Mouse (Mus musculus): ENCODE measurements around the gene Cdon. TPM values are rescaled to one million over a fixed set of nuclear protein-coding genes. Genes with fewer than 3 reads are reported as not detected.

Cdon gene
- polyA plus RNA-seq, 1 experiment from 2014 or later = 0.51 TPM

DNA sequence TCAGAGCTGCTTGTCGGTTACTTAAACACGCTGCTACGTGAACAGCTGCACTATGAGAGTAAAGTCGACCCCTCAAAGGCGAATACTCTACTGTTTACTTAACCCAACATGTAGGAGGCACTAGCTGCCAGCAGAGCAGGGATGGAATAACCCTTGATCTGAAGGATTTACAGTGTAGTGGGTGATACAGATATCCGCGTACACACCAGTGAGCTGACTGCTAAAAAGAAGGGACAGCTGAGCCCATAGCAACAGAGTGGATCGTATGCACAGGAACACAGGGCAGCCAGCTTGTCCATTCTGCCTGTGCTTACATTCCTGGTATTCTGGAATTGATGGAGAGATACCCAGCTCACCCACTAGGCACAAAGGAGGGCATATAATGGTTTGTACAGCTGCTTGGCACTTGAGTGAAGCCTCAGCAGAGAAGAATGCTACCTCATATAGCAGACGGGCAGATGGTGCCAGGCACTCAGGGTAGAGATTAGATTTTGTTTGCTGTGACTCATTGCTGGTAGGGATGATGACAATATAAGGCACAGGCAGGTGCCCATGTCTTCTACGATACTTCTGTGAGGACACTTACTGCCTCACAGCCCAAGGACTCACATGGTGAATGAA is 53.3 kb downstream of the Cdon start:
- no peak overlapping the region for H3K27ac ChIP-seq (replicated peaks)
- H3K27me3 ChIP-seq = no peaks in the 10 kb centered on the region
- H3K9me3 ChIP-seq (replicated peaks) = no peaks in the 10 kb centered on the region
- WGBS (ENCODE audit: insufficient replicate concordance) = 68% methylated on average over 10 of the region's 10 CpGs
- H3K4me2 ChIP-seq = no peak overlapping the region
- no peak overlapping the region for H3K4me3 ChIP-seq (replicated peaks)
- H3K4me1 ChIP-seq (replicated peaks) = no peaks in the 10 kb centered on the region
- H3K36me3 ChIP-seq (replicated peaks) = no peaks in the 10 kb centered on the region
- ATAC-seq (ENCODE audit: insufficient read depth) = no peak
- no peak overlapping the region for H3K9ac ChIP-seq

DNA sequence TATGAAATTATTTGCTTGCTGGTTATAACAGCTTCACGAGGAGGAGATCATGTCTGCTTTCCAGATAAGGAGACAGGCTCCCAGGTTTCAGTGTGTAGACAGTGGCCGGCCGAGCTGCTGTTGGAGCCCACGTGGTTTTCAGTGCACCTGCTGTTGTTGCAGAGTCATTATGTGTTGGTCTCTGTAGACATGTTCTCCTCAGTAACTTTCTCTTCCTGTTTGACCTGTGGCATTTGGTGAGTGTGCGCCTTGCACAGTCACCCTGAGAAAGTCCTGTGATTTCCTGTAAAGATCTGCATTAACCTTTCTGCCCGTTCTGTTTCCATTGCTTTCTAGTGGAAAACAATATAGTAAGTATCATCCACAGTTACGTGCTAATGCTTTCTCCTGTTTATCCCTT is 54.5 kb downstream of the Cdon start:
- H3K27me3 ChIP-seq = no peaks in the 10 kb centered on the region
- no peak for ATAC-seq (ENCODE audit: insufficient read depth)
- H3K36me3 ChIP-seq (replicated peaks) = no peaks in the 10 kb centered on the region
- no peak overlapping the region for H3K4me3 ChIP-seq (replicated peaks)
- WGBS (ENCODE audit: insufficient replicate concordance) = 35% methylated on average over 7 of the region's 7 CpGs
- H3K4me1 ChIP-seq (replicated peaks) = no peaks in the 10 kb centered on the region
- H3K4me2 ChIP-seq = no peak overlapping the region
- H3K9ac ChIP-seq = no peak overlapping the region
- H3K9me3 ChIP-seq (replicated peaks) = no peaks in the 10 kb centered on the region
- H3K27ac ChIP-seq (replicated peaks) = no peak overlapping the region

DNA sequence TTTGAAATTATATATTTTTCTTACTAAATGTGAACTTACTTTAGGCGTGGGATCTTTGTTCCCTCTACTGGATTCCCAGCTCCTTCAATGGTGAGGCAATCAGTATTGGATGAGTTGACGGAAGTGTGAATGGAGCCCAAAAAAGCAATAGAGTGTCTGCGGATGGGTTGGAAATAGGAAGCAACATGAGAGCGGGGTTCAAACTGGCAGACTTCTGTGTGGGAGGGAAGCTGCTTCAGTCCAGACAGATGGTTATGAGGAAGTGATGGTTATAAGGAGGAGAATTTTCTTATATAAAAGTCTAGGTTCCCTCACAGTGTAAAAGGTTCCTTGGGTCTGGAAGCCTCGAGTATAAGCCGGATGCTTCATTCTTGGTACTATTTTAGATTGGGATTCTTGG is 58.5 kb downstream of the Cdon start:
- Histone ChIP-seq H3K9ac (no peak overlapping the region), H3K4me3 (replicated peaks) (no peak overlapping the region), H3K36me3 (replicated peaks) (no peaks in the 10 kb centered on the region), H3K27me3 (no peaks in the 10 kb centered on the region), H3K9me3 (replicated peaks) (no peaks in the 10 kb centered on the region), H3K27ac (replicated peaks) (no peak overlapping the region), H3K4me2 (no peak overlapping the region), H3K4me1 (replicated peaks) (no peaks in the 10 kb centered on the region)
- 73% methylated on average over 6 of the region's 6 CpGs for WGBS (ENCODE audit: insufficient replicate concordance)
- ATAC-seq (ENCODE audit: insufficient read depth) = no peak

DNA sequence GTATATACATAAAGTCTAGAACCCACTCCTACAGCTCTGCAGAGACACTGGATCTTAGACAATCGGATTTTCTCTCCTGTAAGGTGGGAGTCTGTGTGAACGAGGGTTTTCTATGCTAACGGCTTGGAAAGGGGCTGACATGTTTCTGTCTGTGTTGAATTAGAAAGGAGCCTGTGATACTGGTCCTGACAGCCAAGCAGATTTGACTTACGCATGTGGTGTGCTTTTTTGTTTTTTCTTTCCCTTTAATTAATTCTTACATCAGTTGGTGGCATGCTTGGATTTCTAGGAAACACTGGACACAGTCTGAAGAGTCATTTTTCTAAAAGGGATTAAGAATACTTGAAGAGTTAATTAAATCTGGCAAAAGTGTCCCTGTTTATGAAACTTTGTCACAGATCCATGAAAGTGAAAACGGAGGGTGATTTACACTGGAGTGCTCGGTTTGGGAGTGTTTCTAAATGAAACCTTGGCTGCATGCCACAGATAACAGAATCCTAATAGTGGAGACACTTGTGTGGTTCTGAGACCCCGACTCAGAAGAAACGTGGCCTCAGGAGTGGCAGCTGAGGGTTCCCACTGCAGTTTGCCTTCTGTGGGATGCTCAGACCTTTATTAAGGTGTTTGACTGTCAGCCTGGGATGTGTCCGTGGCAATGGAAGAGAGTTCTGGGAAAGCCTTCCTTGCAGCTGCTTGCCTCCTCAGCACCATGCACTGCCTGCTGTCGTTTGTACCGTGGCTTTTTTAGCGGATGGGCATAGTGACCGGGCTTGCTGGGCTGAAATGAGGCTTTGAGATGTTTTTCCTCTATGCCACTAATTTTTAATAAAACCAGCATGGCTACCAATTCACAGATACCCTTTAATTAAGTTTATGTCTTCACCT is 61.3 kb downstream of the Cdon start:
- ATAC-seq (ENCODE audit: insufficient read depth) = no peak
- 65% methylated on average over 13 of the region's 13 CpGs for WGBS (ENCODE audit: insufficient replicate concordance)
- no peak overlapping the region for H3K4me2 ChIP-seq

DNA sequence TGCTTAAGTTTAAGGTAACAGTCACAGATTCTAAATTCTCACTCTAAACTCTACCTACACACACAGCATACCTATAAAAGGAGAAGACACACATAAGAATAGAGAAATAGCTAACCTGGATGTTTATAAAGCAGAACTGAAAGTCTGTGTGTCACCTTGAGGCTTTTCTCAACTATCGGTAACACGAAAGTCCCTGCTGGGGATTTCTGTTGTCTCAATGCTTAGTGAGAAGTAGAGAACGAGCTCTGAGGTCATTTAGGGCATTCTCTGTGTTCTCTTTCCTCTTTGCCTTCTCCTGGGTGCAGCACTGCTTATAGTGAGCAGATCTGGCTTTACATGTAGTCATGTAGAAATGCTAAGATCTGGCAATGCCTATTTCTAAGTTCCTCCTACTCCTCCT is 63.0 kb downstream of the Cdon start:
- H3K4me1 ChIP-seq (replicated peaks) = no peaks in the 10 kb centered on the region
- H3K27ac ChIP-seq (replicated peaks) = no peak overlapping the region
- ATAC-seq (ENCODE audit: insufficient read depth) = no peak
- no peaks in the 10 kb centered on the region for H3K36me3 ChIP-seq (replicated peaks)
- H3K9ac ChIP-seq = no peak overlapping the region
- WGBS (ENCODE audit: insufficient replicate concordance) = 62% methylated on average over 3 of the region's 3 CpGs
- no peak overlapping the region for H3K4me2 ChIP-seq
- H3K9me3 ChIP-seq (replicated peaks) = no peaks in the 10 kb centered on the region
- no peaks in the 10 kb centered on the region for H3K27me3 ChIP-seq
- H3K4me3 ChIP-seq (replicated peaks) = no peak overlapping the region

More for the DNA sequence above, 61.3 kb downstream of the Cdon start:
- no peak overlapping the region for H3K27ac ChIP-seq (replicated peaks)
- no peaks in the 10 kb centered on the region for H3K9me3 ChIP-seq (replicated peaks)
- no peaks in the 10 kb centered on the region for H3K4me1 ChIP-seq (replicated peaks)
- no peak overlapping the region for H3K4me3 ChIP-seq (replicated peaks)
- no peak overlapping the region for H3K9ac ChIP-seq
- no peaks in the 10 kb centered on the region for H3K27me3 ChIP-seq
- H3K36me3 ChIP-seq (replicated peaks) = no peaks in the 10 kb centered on the region

DNA sequence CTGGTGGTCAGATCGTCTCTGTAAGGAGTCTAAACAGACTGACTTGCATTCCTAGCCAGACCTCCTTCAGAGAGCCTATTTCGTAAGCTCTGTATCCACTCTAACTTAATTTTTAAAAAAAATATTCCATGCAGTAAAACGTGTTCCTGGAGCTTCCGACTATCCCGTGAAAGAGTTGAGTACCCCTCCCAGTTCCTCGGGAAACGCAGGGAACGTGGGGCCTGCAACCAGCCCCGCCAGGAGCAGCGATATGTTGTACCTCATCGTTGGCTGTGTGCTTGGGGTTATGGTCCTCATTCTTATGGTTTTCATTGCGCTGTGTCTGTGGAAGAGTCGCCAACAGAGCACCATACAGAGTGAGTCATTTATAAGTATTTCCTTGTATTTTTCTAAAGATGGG is 65.7 kb downstream of the Cdon start:
- Histone ChIP-seq H3K27ac (replicated peaks) (no peak overlapping the region), H3K4me3 (replicated peaks) (no peak overlapping the region), H3K9me3 (replicated peaks) (no peaks in the 10 kb centered on the region), H3K4me1 (replicated peaks) (no peaks in the 10 kb centered on the region), H3K27me3 (no peaks in the 10 kb centered on the region), H3K4me2 (no peak overlapping the region), H3K9ac (no peak overlapping the region), H3K36me3 (replicated peaks) (no peaks in the 10 kb centered on the region)
- ATAC-seq (ENCODE audit: insufficient read depth) = no peak
- 75% methylated on average over 13 of the region's 13 CpGs for WGBS (ENCODE audit: insufficient replicate concordance)

DNA sequence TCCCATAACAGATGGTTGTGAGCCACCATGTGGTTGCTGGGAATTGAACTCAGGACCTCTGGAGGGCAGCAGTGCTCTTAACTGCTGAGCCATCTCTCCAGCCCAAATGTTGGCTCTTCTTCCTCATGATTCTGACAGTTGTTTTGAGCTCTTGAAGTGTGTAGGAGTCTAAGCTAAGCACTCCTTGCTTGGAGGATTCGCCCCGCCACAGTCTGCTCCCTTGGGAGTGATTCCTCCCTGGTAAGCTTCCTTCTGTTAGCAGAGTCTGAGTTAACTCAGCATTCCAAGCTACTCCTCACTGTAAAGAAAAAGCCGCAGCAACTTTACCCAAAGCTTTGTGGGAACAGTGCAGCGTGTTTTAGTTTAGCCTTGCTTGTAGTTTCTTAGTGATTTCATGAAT is 67.6 kb downstream of the Cdon start:
- Histone ChIP-seq H3K4me3 (replicated peaks) (no peak overlapping the region), H3K4me1 (replicated peaks) (no peaks in the 10 kb centered on the region), H3K9ac (no peak overlapping the region), H3K9me3 (replicated peaks) (no peaks in the 10 kb centered on the region), H3K27me3 (no peaks in the 10 kb centered on the region), H3K27ac (replicated peaks) (no peak overlapping the region), H3K36me3 (replicated peaks) (no peaks in the 10 kb centered on the region), H3K4me2 (no peak overlapping the region)
- 76% methylated on average over 4 of the region's 4 CpGs for WGBS (ENCODE audit: insufficient replicate concordance)
- ATAC-seq (ENCODE audit: insufficient read depth) = no peak

DNA sequence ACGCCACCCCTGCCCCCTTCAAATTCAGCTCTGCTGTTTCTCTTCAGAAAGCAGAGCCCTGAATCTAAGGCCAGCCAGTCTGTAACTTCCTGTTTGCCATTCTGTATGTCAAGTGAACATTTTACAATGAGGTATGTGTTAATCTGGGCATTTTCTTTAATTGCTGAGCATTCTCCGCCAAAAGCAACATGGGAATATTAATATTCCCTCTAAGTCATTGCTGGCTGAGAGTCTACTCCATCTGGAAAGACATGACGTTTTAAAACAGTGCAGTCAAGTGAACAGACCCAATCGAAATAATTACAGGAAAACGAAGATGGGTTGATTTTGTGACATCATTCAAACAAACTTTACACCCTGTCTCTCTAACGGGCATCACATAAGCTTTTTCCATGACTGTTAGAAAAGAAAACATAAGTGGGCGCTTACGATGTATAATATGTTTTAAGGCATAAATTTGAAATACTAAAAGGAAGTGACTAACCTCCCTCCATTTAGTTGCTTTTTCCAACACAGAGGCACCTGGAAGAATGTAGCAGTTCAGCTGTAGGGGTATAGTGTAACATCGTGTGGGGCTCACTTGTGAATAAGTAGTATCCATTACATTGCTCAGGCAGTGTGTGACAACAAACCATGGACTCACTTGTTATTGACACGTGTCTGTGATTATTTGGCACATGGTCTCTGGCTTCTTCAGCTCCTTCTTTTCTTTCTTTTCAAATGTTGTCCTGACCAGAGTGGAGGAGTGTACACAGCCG is 70.4 kb downstream of the Cdon start:
- H3K36me3 ChIP-seq (replicated peaks) = no peaks in the 10 kb centered on the region
- no peak overlapping the region for H3K4me2 ChIP-seq
- H3K27ac ChIP-seq (replicated peaks) = no peak overlapping the region
- H3K27me3 ChIP-seq = no peaks in the 10 kb centered on the region
- 62% methylated on average over 11 of the region's 11 CpGs for WGBS (ENCODE audit: insufficient replicate concordance)
- H3K4me3 ChIP-seq (replicated peaks) = no peak overlapping the region
- H3K9me3 ChIP-seq (replicated peaks) = no peaks in the 10 kb centered on the region
- no peak for ATAC-seq (ENCODE audit: insufficient read depth)
- no peaks in the 10 kb centered on the region for H3K4me1 ChIP-seq (replicated peaks)
- H3K9ac ChIP-seq = no peak overlapping the region

DNA sequence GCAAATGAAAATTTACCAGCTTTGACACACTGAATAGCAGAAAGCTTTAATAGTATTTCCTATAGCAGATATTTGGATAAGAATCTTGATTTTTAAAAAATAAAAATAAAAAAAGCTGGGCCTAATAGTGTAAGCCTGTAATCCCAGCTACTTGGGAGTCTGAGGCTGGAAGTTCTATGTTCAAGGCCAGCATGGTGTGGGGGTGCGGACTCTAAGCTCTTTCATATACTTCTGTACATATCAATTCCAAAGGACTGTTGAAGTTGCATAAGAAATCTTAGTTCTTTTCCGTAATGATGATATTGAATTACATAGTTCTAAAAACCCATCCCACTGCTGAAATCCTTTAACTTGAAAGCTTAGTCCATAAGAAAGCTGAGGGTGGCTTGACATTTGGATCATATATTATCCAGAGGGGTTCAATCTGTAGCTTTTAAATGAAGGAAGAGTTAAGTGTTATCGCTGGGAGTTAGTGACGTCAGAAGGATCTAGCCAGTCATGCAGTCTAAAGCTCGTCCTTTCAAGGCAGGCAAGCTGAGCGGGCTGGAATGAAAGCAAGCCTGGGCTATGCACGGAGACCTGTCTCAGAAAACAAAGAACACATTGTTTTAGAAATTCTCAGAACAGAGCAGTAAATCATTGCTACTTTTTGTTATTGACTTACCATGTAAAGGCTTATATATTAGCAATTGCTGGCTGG is 72.3 kb downstream of the Cdon start:
- no peak for ATAC-seq (ENCODE audit: insufficient read depth)
- Histone ChIP-seq H3K36me3 (replicated peaks) (no peaks in the 10 kb centered on the region), H3K9ac (no peak overlapping the region), H3K4me1 (replicated peaks) (no peaks in the 10 kb centered on the region), H3K9me3 (replicated peaks) (no peaks in the 10 kb centered on the region), H3K27me3 (no peaks in the 10 kb centered on the region), H3K4me2 (no peak overlapping the region), H3K4me3 (replicated peaks) (no peak overlapping the region), H3K27ac (replicated peaks) (no peak overlapping the region)
- 67% methylated on average over 7 of the region's 7 CpGs for WGBS (ENCODE audit: insufficient replicate concordance)

DNA sequence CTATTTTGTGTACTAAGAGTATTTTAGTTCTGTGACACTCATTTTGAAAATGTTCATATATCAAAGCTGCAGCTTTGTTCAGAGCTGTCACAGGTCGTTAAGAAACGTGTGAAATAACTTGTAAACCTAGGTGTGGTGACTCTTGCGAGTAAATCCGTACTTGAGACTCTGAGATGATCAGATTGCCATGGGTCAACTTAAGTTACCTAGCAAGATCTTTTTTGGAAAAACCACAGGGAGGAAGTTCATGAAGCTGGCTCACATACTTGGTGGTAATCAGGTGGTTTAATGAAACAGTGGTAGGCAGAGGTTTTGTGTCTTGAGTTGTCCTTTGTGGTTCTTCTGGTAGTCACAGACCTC is 72.8 kb downstream of the Cdon start:
- Histone ChIP-seq H3K27me3 (no peaks in the 10 kb centered on the region), H3K36me3 (replicated peaks) (no peaks in the 10 kb centered on the region), H3K4me3 (replicated peaks) (no peak overlapping the region), H3K4me2 (no peak overlapping the region), H3K9me3 (replicated peaks) (no peaks in the 10 kb centered on the region), H3K9ac (no peak overlapping the region), H3K4me1 (replicated peaks) (no peaks in the 10 kb centered on the region), H3K27ac (replicated peaks) (no peak overlapping the region)
- ATAC-seq (ENCODE audit: insufficient read depth) = no peak
- WGBS (ENCODE audit: insufficient replicate concordance) = 47% methylated on average over 4 of the region's 4 CpGs

DNA sequence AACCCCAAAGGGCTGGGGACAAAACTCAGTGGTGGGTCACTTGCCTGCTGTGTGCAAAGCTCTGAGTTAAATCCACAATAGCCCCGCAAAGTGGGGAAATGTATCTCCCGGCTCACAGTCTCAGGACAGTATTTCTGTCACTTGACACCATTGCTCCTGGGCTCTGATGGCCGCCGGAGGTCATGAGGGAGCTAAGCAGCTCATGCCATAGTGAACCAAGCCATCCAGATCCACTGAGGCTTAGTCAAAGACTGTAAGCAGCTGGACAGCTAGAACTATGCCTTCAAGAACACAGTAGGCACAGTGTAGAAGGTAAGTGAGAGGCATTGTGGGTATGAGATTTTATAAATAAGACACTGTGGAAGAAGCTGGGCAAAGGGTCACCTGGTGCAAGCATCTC is 74.0 kb downstream of the Cdon start:
- WGBS (ENCODE audit: insufficient replicate concordance) = 54% methylated on average over 4 of the region's 4 CpGs
- Histone ChIP-seq H3K9me3 (replicated peaks) (no peaks in the 10 kb centered on the region), H3K36me3 (replicated peaks) (no peaks in the 10 kb centered on the region), H3K4me2 (no peak overlapping the region), H3K27ac (replicated peaks) (no peak overlapping the region), H3K4me1 (replicated peaks) (no peaks in the 10 kb centered on the region), H3K9ac (no peak overlapping the region), H3K27me3 (no peaks in the 10 kb centered on the region), H3K4me3 (replicated peaks) (no peak overlapping the region)
- no peak for ATAC-seq (ENCODE audit: insufficient read depth)

All from liver, embryonic 15.5 days (tissue).